Mouse (Mus musculus): Measurements from ENCODE around the gene Myom1. TPM values are rescaled to one million over a fixed set of nuclear protein-coding genes. Genes with fewer than 3 reads are reported as not detected.

Gene Myom1
- total RNA-seq, 2 experiments from 2014 or later: 0.07 to 0.44 TPM

- no peak for ATAC-seq (ENCODE audit: poor library complexity, severe bottlenecking)
Observed at GRCm38 (mm10) chr17:71013105-71013504, 10.7 kb downstream of the Myom1 start.

- no peak for ATAC-seq (ENCODE audit: poor library complexity, severe bottlenecking)
Observed at GRCm38 (mm10) chr17:71014911-71015310, 12.5 kb downstream of the Myom1 start.

- ATAC-seq (ENCODE audit: poor library complexity, severe bottlenecking): no peak
Observed at GRCm38 (mm10) chr17:71017457-71017998, 15.1 kb downstream of the Myom1 start.

GRCm38 (mm10) chr17:71018151-71018550, 15.7 kb downstream of the Myom1 start:
- no peak for ATAC-seq (ENCODE audit: poor library complexity, severe bottlenecking)

- ATAC-seq (ENCODE audit: poor library complexity, severe bottlenecking): no peak
Observed at GRCm38 (mm10) chr17:71018616-71019308, 16.3 kb downstream of the Myom1 start.

GRCm38 (mm10) chr17:71019309-71019655, 16.8 kb downstream of the Myom1 start:
- ATAC-seq (ENCODE audit: poor library complexity, severe bottlenecking): no peak

- ATAC-seq (ENCODE audit: poor library complexity, severe bottlenecking): no peak
Observed at GRCm38 (mm10) chr17:71019860-71020259, 17.4 kb downstream of the Myom1 start.

GRCm38 (mm10) chr17:71022841-71023240, 20.4 kb downstream of the Myom1 start:
- ATAC-seq (ENCODE audit: poor library complexity, severe bottlenecking): no peak

- no peak for ATAC-seq (ENCODE audit: poor library complexity, severe bottlenecking)
Observed at GRCm38 (mm10) chr17:71024071-71024470, 21.6 kb downstream of the Myom1 start.

- ATAC-seq (ENCODE audit: poor library complexity, severe bottlenecking): no peak
Observed at GRCm38 (mm10) chr17:71025922-71026321, 23.5 kb downstream of the Myom1 start.

- no peak for ATAC-seq (ENCODE audit: poor library complexity, severe bottlenecking)
Observed at GRCm38 (mm10) chr17:71027186-71027585, 24.8 kb downstream of the Myom1 start.

- ATAC-seq (ENCODE audit: poor library complexity, severe bottlenecking): no peak
Observed at GRCm38 (mm10) chr17:71032719-71033118, 30.3 kb downstream of the Myom1 start.

GRCm38 (mm10) chr17:71034472-71034871, 32.0 kb downstream of the Myom1 start:
- no peak for ATAC-seq (ENCODE audit: poor library complexity, severe bottlenecking)

GRCm38 (mm10) chr17:71037188-71037587, 34.8 kb downstream of the Myom1 start:
- no peak for ATAC-seq (ENCODE audit: poor library complexity, severe bottlenecking)

GRCm38 (mm10) chr17:71038812-71039211, 36.4 kb downstream of the Myom1 start:
- ATAC-seq (ENCODE audit: poor library complexity, severe bottlenecking): no peak

- no peak for ATAC-seq (ENCODE audit: poor library complexity, severe bottlenecking)
Observed at GRCm38 (mm10) chr17:71039851-71040581, 37.6 kb downstream of the Myom1 start.

GRCm38 (mm10) chr17:71040582-71040880, 38.1 kb downstream of the Myom1 start:
- ATAC-seq (ENCODE audit: poor library complexity, severe bottlenecking): no peak

GRCm38 (mm10) chr17:71042645-71043044, 40.2 kb downstream of the Myom1 start:
- no peak for ATAC-seq (ENCODE audit: poor library complexity, severe bottlenecking)

GRCm38 (mm10) chr17:71045591-71045990, 43.2 kb downstream of the Myom1 start:
- no peak for ATAC-seq (ENCODE audit: poor library complexity, severe bottlenecking)

GRCm38 (mm10) chr17:71046856-71047255, 44.4 kb downstream of the Myom1 start:
- no peak for ATAC-seq (ENCODE audit: poor library complexity, severe bottlenecking)

GRCm38 (mm10) chr17:71049292-71049691, 46.9 kb downstream of the Myom1 start:
- ATAC-seq (ENCODE audit: poor library complexity, severe bottlenecking): no peak

- ATAC-seq (ENCODE audit: poor library complexity, severe bottlenecking): no peak
Observed at GRCm38 (mm10) chr17:71053134-71053708, 50.8 kb downstream of the Myom1 start.
